Mouse (Mus musculus): ENCODE data around the gene Cfc1. TPM values are rescaled to one million over a fixed set of nuclear protein-coding genes. Genes with fewer than 3 reads are reported as not detected.
"Not testable (repeated sequence)": the region's sequence is repeated elsewhere in the genome, so short reads cannot be mapped to it uniquely, and the experiment has no call there.

Gene Cfc1
- polyA plus RNA-seq, 1 experiment from 2014 or later = not detected

- not testable (repeated sequence) for H3K4me3 ChIP-seq; H3K4me2 ChIP-seq; H3K27ac ChIP-seq; H3K4me1 ChIP-seq; H3K9me3 ChIP-seq (replicated peaks); H3K9ac ChIP-seq; H3K27me3 ChIP-seq (replicated peaks); H3K36me3 ChIP-seq; ATAC-seq
- 16% methylated on average over 6 of the region's 6 CpGs for WGBS (ENCODE audit: insufficient replicate concordance)
These were observed 18.2 kb upstream of the Cfc1 start for GRCm38 (mm10) chr1:34517297-34517696.

DNA sequence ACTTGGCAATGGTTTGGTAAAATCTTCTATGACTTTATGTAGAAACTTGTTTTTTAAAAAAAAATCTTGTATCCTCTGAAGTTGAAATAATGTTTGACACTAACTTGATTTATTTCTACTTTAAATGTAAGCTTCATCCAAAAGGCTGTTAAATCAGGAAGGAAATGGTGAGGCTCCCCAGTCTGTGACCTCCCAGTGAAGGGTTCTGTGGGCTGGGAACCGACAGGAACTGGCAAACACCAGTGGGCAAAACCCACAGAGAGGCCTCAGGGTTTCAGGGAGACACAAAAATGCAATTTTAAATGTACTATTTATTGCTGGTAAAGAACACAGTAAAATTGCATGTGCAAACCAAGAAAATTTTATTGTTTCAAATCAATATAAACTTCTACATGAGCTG, 17.7 kb upstream of the Cfc1 start:
- not testable (repeated sequence) for H3K9me3 ChIP-seq (replicated peaks); H3K27me3 ChIP-seq (replicated peaks); H3K4me2 ChIP-seq; H3K27ac ChIP-seq; H3K36me3 ChIP-seq; H3K4me3 ChIP-seq; H3K9ac ChIP-seq; ATAC-seq; H3K4me1 ChIP-seq
- WGBS (ENCODE audit: insufficient replicate concordance) = 17% methylated on average over 1 of the region's 1 CpGs

DNA sequence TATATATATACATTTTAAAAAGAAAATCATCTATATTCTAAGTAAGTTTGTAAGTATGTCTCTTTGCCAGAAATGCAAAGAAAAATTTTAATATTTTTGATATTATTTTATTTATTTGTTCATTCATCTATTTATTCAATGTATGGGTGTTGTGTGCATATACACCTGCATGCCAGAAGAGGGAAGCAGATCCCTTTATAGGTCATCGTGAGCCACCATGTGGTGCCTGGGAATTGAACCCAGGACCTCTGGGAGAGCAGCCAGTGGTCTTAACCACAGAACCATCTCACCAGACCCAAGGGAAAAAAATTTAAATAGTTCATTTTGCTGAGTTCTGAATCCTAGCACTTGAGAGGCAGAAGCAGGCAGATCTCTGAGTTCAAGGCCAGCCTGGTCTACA, 17.2 kb upstream of the Cfc1 start:
- Histone ChIP-seq H3K4me2 (no peak overlapping the region), H3K9ac (no peak overlapping the region), H3K36me3 (no peaks in the 10 kb centered on the region), H3K27ac (no peak overlapping the region), H3K27me3 (replicated peaks) (no peaks in the 10 kb centered on the region), H3K4me1 (no peaks in the 10 kb centered on the region), H3K9me3 (replicated peaks) (no peaks in the 10 kb centered on the region), H3K4me3 (no peak overlapping the region)
- no peak for ATAC-seq
- 55% methylated on average over 1 of the region's 1 CpGs for WGBS (ENCODE audit: insufficient replicate concordance)

GRCm38 (mm10) chr1:34522205-34522849, 13.1 kb upstream of the Cfc1 start:
- no peaks in the 10 kb centered on the region for H3K27me3 ChIP-seq (replicated peaks)
- no peaks in the 10 kb centered on the region for H3K4me1 ChIP-seq
- ATAC-seq = no peak
- H3K36me3 ChIP-seq = no peaks in the 10 kb centered on the region
- H3K4me3 ChIP-seq = no peak overlapping the region
- WGBS (ENCODE audit: insufficient replicate concordance) = 23% methylated on average over 6 of the region's 6 CpGs
- no peak overlapping the region for H3K4me2 ChIP-seq
- H3K27ac ChIP-seq = no peak overlapping the region
- H3K9ac ChIP-seq = no peak overlapping the region
- H3K9me3 ChIP-seq (replicated peaks) = no peaks in the 10 kb centered on the region

GRCm38 (mm10) chr1:34522850-34523244, 12.6 kb upstream of the Cfc1 start:
- WGBS (ENCODE audit: insufficient replicate concordance) = 44% methylated on average over 3 of the region's 3 CpGs
- no peak for ATAC-seq
- H3K27ac ChIP-seq = no peak overlapping the region

DNA sequence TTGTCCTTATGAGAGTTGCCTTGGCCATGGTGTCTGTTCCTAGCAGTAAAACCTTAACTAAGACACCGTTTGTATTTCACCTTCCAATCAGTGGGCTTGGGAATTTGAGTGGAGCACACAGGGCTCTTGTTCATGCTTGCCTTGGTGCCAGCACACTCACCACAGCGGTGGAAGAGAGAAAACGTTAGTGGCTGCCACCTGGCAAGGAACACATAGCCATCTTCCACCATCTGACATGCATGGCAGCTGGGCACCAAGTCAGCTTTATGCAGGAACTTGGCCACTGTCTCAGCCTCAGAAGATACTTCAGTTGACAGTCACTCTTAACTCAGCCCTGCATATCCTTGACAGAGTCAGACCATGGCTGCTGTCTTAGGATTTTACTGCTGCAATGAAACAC, 11.8 kb upstream of the Cfc1 start:
- 72% methylated on average over 3 of the region's 3 CpGs for WGBS (ENCODE audit: insufficient replicate concordance)
- ATAC-seq = no peak
- H3K4me1 ChIP-seq = no peaks in the 10 kb centered on the region

More at GRCm38 (mm10) chr1:34522850-34523244, 12.6 kb upstream of the Cfc1 start:
- Histone ChIP-seq H3K27me3 (replicated peaks) (no peaks in the 10 kb centered on the region), H3K9ac (no peak overlapping the region), H3K9me3 (replicated peaks) (no peaks in the 10 kb centered on the region), H3K4me2 (no peak overlapping the region), H3K4me1 (no peaks in the 10 kb centered on the region), H3K4me3 (no peak overlapping the region), H3K36me3 (no peaks in the 10 kb centered on the region)

DNA sequence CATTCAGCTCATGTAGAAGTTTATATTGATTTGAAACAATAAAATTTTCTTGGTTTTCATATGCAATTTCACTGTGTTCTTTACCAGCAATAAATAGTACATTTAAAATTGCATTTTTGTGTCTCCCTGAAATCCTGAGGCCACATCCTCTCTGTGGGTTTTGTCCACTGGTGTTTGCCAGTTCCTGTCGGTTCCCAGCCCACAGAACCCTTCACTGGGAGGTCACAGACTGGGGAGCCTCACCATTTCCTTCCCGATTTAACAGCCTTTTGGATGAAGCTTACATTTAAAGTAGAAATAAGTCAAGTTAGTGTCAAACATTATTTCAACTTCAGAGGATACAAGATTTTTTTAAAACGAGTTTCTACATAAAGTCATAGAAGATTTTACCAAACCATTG, 874 bp upstream of the Cfc1 start:
- H3K9me3 ChIP-seq (replicated peaks); H3K36me3 ChIP-seq; H3K27ac ChIP-seq; H3K4me2 ChIP-seq; H3K9ac ChIP-seq; H3K4me3 ChIP-seq; ATAC-seq; H3K4me1 ChIP-seq: not testable (repeated sequence)
- 11% methylated on average over 3 of the region's 3 CpGs for WGBS (ENCODE audit: insufficient replicate concordance)
- H3K27me3 ChIP-seq (replicated peaks) = peaks cover 37% of the 10 kb centered on the region

More for the DNA sequence above, 11.8 kb upstream of the Cfc1 start:
- H3K9ac ChIP-seq = no peak overlapping the region
- H3K4me2 ChIP-seq = no peak overlapping the region
- no peak overlapping the region for H3K4me3 ChIP-seq
- no peaks in the 10 kb centered on the region for H3K27me3 ChIP-seq (replicated peaks)
- H3K36me3 ChIP-seq = no peaks in the 10 kb centered on the region
- H3K9me3 ChIP-seq (replicated peaks) = no peaks in the 10 kb centered on the region
- H3K27ac ChIP-seq = no peak overlapping the region

DNA sequence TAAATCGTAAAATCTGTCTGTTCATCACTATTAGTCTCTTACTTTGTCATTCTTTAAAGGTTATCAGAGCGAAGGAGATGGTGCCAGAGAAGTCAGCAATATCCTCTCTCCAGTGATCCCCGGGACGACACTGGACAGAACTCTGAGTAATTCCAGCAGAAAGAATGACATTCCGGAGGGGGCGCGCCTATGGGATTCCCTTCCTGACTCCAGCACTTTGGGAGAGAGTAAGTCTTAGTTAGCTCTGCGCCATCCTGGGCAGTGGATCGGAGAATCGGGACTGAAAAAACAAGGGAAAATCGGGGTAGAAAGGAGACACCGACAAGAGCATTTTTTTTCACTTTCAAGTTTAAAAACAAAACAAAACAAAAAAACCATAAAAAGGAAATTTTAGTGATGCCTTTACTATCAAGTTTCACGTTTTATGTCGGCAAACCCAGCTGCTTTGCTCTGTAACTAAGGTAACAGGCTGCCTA, 881 bp downstream of the Cfc1 start:
- no peaks in the 10 kb centered on the region for H3K36me3 ChIP-seq
- no peak overlapping the region for H3K4me3 ChIP-seq
- H3K4me1 ChIP-seq = no peaks in the 10 kb centered on the region
- H3K9ac ChIP-seq = no peak overlapping the region
- H3K27me3 ChIP-seq (replicated peaks) = peaks cover 37% of the 10 kb centered on the region
- no peak overlapping the region for H3K27ac ChIP-seq
- 6% methylated on average over 14 of the region's 14 CpGs for WGBS (ENCODE audit: insufficient replicate concordance)
- ATAC-seq = no peak
- H3K9me3 ChIP-seq (replicated peaks) = no peaks in the 10 kb centered on the region
- peak overlapping the region; percentile 15; the same call in 1 of the 2 replicates for H3K4me2 ChIP-seq

DNA sequence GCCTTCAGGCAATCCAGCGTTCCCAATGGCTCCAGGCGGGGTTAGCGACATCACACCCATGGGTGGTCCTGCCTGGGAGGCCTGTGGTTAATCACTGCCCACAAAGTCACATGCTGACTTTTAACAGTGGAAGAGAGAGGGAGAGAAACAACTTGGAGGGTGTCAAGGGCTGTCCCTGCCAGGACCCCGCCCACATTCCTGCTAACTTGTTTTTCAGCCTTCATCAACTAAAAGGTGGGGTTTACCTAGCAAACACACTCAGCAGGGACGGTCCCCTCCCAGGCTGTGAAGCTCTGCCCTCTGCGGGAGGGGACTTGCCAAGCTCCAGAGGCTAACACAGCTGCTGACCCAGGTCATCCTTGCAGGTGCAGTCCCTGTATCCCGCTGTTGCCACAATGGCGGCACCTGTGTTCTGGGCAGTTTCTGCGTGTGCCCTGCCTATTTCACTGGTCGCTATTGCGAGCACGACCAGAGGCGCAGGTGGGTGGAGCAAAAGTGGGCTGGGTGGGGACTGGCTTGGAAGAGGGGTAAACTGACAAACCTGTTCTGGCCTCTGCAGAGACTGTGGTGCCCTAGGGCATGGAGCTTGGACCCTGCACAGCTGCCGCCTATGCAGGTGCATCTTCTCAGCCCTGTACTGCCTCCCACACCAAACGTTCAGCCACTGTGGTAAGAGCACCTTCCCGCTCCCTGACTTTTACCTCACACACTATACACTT, 1.5 kb downstream of the Cfc1 start:
- Histone ChIP-seq H3K9ac (no peak overlapping the region), H3K27me3 (replicated peaks) (peaks cover 37% of the 10 kb centered on the region), H3K4me3 (no peak overlapping the region), H3K4me1 (no peaks in the 10 kb centered on the region), H3K27ac (no peak overlapping the region), H3K9me3 (replicated peaks) (no peaks in the 10 kb centered on the region), H3K4me2 (peak overlapping the region; percentile 15; the same call in 1 of the 2 replicates), H3K36me3 (no peaks in the 10 kb centered on the region)
- WGBS (ENCODE audit: insufficient replicate concordance) = 13% methylated on average over 16 of the region's 16 CpGs
- no peak for ATAC-seq

- no peaks in the 10 kb centered on the region for H3K27me3 ChIP-seq (replicated peaks)
- no peaks in the 10 kb centered on the region for H3K9me3 ChIP-seq (replicated peaks)
- no peak overlapping the region for H3K9ac ChIP-seq
- no peak overlapping the region for H3K4me3 ChIP-seq
- H3K4me2 ChIP-seq = no peak overlapping the region
- H3K4me1 ChIP-seq = no peaks in the 10 kb centered on the region
- 61% methylated on average over 1 of the region's 1 CpGs for WGBS (ENCODE audit: insufficient replicate concordance)
- H3K27ac ChIP-seq = no peak overlapping the region
- ATAC-seq = no peak
- no peaks in the 10 kb centered on the region for H3K36me3 ChIP-seq
These were observed 11.6 kb downstream of the Cfc1 start for GRCm38 (mm10) chr1:34547074-34547473.

GRCm38 (mm10) chr1:34553690-34554089, 18.2 kb downstream of the Cfc1 start:
- H3K4me3 ChIP-seq = no peak overlapping the region
- H3K4me2 ChIP-seq = no peak overlapping the region
- no peaks in the 10 kb centered on the region for H3K9me3 ChIP-seq (replicated peaks)
- WGBS (ENCODE audit: insufficient replicate concordance) = 73% methylated on average over 1 of the region's 1 CpGs
- H3K27me3 ChIP-seq (replicated peaks) = no peaks in the 10 kb centered on the region
- no peak overlapping the region for H3K27ac ChIP-seq
- H3K9ac ChIP-seq = no peak overlapping the region
- no peaks in the 10 kb centered on the region for H3K36me3 ChIP-seq
- H3K4me1 ChIP-seq = no peaks in the 10 kb centered on the region
- ATAC-seq = no peak

GRCm38 (mm10) chr1:34554275-34554674, 18.8 kb downstream of the Cfc1 start:
- no peaks in the 10 kb centered on the region for H3K9me3 ChIP-seq (replicated peaks)
- no peaks in the 10 kb centered on the region for H3K4me1 ChIP-seq
- no peaks in the 10 kb centered on the region for H3K36me3 ChIP-seq
- no peak overlapping the region for H3K9ac ChIP-seq
- H3K4me3 ChIP-seq = no peak overlapping the region
- no peak overlapping the region for H3K27ac ChIP-seq
- 60% methylated on average over 7 of the region's 7 CpGs for WGBS (ENCODE audit: insufficient replicate concordance)
- H3K27me3 ChIP-seq (replicated peaks) = no peaks in the 10 kb centered on the region
- H3K4me2 ChIP-seq = no peak overlapping the region
- no peak for ATAC-seq
